Mouse (Mus musculus) thymus, adult 2 months (tissue): ENCODE results near the gene Stox2. TPM values are rescaled to one million over a fixed set of nuclear protein-coding genes. Genes with fewer than 3 reads are reported as not detected.

Source experiments
- DNase-seq: peaks from one replicate; pipeline ENCODE4 v3.0.0; 2021
- H3K27ac ChIP-seq: fragments of 200-500 bp; 2 replicates; pipeline ENCODE4 v1.5.1; 2012; ENCODE audit warnings: low read length, control low read depth; ENCODE audit not compliant: control insufficient read depth, insufficient read depth
- H3K27me3 ChIP-seq: fragments of 200-500 bp; 2 replicates; pipeline ENCODE4 v1.6.1; 2012; ENCODE audit warnings: mild to moderate bottlenecking, low read length, moderate library complexity, mixed read lengths; ENCODE audit not compliant: control insufficient read depth, insufficient read depth
- H3K36me3 ChIP-seq: fragments of 200-500 bp; 2 replicates; pipeline ENCODE4 v1.6.1; 2012; ENCODE audit warnings: mild to moderate bottlenecking, low read length, moderate library complexity; ENCODE audit not compliant: control insufficient read depth, insufficient read depth
- H3K4me1 ChIP-seq: fragments of 200-500 bp; replicated peaks from 2 replicates; pipeline ENCODE4 v1.6.1; 2012; ENCODE audit warnings: low read length; ENCODE audit not compliant: control insufficient read depth, insufficient read depth
- H3K4me3 ChIP-seq: fragments of 200-500 bp; 2 replicates; pipeline ENCODE4 v1.5.1; 2012; ENCODE audit warnings: mild to moderate bottlenecking, low read length, control low read depth, moderate library complexity; ENCODE audit not compliant: control insufficient read depth, insufficient read depth
- CTCF ChIP-seq: fragments of 200-500 bp; IDR thresholded peaks from 2 replicates; pipeline ENCODE4 v1.5.1; 2012; ENCODE audit warnings: mild to moderate bottlenecking, control low read depth, low read length, moderate library complexity, borderline replicate concordance; ENCODE audit not compliant: control insufficient read depth, poor library complexity, insufficient read depth; ENCODE audit errors: extremely low read depth
- POLR2A ChIP-seq: fragments of 200-500 bp; IDR thresholded peaks from 2 replicates; pipeline ENCODE4 v1.6.1; 2012; ENCODE audit warnings: mild to moderate bottlenecking, low read length, control low read depth, moderate library complexity; ENCODE audit not compliant: control insufficient read depth, poor library complexity, insufficient read depth; ENCODE audit errors: extremely low read depth
- WGBS: fragments of 180-500 bp; shearing (Covaris S2); methylation state at CpG from one replicate; pipeline ENCODE4 v1.1.7; 2018; 5-methylcytosine and 5-hydroxymethylcytosine counted together
- polyA plus RNA-seq: library from polyadenylated mRNA; depleted of rRNA; stranded (reverse); fragments of >200 nt; gene quantifications from 2 replicates; pipeline ENCODE4 v1.2.3, GENCODE M21; 2012

Gene Stox2
- polyA plus RNA-seq, 1 experiment = 1.1 TPM

DNA sequence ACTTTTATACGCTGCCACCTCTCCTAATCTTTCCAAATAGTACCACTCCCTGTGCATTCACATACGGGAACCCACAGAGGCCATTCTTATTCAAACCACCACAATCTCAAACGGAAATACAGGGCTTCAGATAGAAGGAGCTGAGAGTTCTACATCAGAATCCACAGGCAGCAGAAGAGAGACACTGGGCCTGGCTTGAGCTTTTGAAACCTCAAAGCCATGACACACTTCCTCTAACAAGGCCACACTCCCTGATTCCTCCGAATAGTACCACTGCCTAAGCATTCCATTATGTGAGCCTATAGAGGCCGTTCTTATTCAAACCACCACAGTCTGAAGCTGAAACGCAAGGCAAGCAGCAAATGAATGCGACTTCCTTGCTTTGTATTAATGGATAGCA is 69.5 kb downstream of the Stox2 start:
- Histone ChIP-seq H3K4me1 (no peaks in the 10 kb centered on the region), H3K27me3 (no peaks in the 10 kb centered on the region), H3K27ac (no peak overlapping the region), H3K4me3 (no peak overlapping the region), H3K36me3 (no peaks in the 10 kb centered on the region)
- DNase-seq = no peak
- 95% methylated on average over 7 of the region's 7 CpGs for WGBS
- TF ChIP-seq CTCF (no peak), POLR2A (no peak)

DNA sequence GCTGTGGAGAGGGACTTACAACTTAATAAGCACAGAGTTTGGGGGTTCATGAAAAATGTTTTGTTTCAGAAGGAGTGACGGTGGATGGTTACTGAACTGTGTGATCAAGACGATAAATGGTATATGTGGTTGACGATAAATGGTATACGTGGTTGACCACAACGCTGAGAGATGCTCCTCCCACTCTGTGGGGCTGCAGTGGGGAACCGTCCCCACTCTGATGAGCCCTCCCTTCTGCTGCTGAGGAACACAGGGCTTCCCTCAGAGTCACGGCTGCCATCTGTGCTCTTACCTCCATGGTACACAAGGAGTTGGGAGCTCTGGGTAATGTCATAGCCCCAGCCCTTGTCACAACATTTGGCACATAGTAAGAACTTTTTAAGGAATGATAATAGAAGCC is 72.4 kb downstream of the Stox2 start:
- WGBS = 8% methylated on average over 7 of the region's 7 CpGs
- H3K4me3 ChIP-seq = no peak overlapping the region
- no peak overlapping the region for H3K27ac ChIP-seq
- no peak for TF ChIP-seq CTCF
- no peak for TF ChIP-seq POLR2A
- H3K27me3 ChIP-seq = no peaks in the 10 kb centered on the region
- DNase-seq = no peak
- H3K36me3 ChIP-seq = no peaks in the 10 kb centered on the region
- H3K4me1 ChIP-seq = no peaks in the 10 kb centered on the region

DNA sequence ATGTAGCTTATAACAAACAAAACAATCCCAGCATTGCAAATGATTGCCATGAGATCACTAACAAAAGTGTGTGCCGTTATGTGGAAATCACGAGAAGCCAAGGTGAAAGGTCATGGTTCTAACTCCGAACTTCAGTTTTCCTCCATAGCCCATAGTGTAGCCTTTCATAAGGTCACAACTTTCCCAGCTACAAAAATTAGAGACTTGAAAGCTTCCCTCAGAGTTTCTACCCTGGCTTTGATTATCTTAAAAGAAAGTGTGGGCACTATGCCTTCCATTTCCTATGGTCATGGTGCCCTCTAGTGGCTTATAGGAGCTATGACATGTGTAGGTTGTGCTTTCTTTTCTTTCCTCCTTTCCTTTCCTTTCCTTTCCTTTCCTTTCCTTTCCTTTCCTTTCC is 74.6 kb downstream of the Stox2 start:
- Histone ChIP-seq H3K4me1 (no peaks in the 10 kb centered on the region), H3K27ac (no peak overlapping the region), H3K4me3 (no peak overlapping the region), H3K27me3 (no peaks in the 10 kb centered on the region), H3K36me3 (no peaks in the 10 kb centered on the region)
- TF ChIP-seq POLR2A (no peak), CTCF (no peak)
- no peak for DNase-seq
- WGBS = 79% methylated on average over 3 of the region's 3 CpGs

DNA sequence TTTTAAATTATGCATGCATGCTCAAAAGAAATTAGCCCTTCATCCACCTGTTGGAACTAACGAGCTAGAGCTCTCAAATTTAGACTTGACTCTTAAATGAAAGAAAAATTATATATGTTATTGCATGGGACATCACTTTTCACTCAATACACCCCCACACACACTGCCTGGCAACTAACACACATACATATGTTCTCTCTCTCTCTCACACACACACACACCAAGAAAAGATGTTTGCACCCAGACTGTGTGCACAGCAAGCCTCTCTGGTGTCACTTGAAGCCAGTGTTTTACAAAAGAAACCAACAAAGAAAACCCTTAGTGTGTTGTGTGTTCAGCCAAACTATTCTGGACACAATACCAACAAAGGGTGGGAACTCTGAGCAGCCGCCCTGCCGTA is 75.1 kb downstream of the Stox2 start:
- H3K4me1 ChIP-seq = no peaks in the 10 kb centered on the region
- no peak for TF ChIP-seq CTCF
- TF ChIP-seq POLR2A = no peak
- H3K36me3 ChIP-seq = no peaks in the 10 kb centered on the region
- no peak overlapping the region for H3K27ac ChIP-seq
- H3K27me3 ChIP-seq = no peaks in the 10 kb centered on the region
- DNase-seq = no peak
- 93% methylated on average over 3 of the region's 3 CpGs for WGBS
- no peak overlapping the region for H3K4me3 ChIP-seq

DNA sequence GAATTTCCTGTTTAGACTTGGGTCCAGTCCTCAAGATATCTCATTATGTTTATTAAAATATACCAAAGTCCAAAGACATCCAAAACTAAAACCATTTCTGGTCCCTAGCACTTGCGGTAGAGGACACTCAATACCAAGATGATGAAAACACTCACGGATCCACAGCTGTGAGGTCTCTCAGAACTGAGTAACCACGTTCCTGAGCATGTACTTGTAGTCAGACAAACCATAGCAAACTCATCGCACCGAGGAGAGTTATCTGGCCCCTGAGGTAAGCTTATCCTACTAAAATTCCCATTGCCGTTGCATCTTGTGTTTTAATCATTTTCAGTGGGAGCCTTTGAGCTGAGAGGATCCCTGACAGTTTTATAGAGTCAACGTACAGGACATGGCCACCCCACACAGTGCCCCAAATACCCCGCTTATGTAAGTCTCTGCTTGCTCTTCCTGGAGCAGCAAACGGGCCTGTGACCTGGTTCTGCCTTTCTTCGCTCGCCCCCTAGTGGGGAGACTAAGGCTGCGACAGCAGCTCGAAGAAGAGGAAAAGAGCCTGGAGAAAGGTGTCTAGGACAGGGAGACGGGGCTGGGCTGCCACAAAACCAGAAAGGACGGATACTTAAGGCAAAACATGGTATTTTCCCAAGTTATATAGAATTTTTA is 75.6 kb downstream of the Stox2 start:
- H3K36me3 ChIP-seq = no peaks in the 10 kb centered on the region
- 23% methylated on average over 15 of the region's 15 CpGs for WGBS
- H3K27ac ChIP-seq = no peak overlapping the region
- H3K4me3 ChIP-seq = no peak overlapping the region
- DNase-seq = peak; percentile 75
- H3K4me1 ChIP-seq = no peaks in the 10 kb centered on the region
- TF ChIP-seq POLR2A = no peak
- peak; percentile 84 for TF ChIP-seq CTCF
- H3K27me3 ChIP-seq = no peaks in the 10 kb centered on the region

DNA sequence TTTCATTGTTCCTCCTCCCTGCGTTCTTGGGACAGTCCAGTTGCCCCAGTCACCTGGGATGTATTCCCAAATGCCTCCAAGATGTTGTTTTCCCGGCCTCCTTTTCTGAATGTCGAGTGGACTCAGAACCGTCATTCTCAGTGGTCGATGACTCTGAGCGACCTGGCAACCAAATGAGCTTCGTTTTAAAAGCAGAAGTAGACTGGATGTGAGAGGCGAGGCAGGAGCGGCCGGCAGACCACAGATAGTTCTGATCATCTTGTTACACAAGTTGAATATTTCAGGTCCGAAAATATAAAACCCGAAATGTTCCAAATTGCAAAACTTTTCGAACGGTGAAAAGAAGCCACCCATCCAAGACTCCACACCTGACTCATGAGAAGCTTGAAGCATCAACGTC is 76.2 kb downstream of the Stox2 start:
- Histone ChIP-seq H3K27ac (0 out of 2 replicates have a peak overlapping the region, but pooled peaks have one; percentile 11), H3K4me3 (no peak overlapping the region), H3K4me1 (no peaks in the 10 kb centered on the region), H3K27me3 (no peaks in the 10 kb centered on the region), H3K36me3 (no peaks in the 10 kb centered on the region)
- TF ChIP-seq POLR2A = no peak
- no peak for TF ChIP-seq CTCF
- 36% methylated on average over 15 of the region's 15 CpGs for WGBS
- DNase-seq = no peak

DNA sequence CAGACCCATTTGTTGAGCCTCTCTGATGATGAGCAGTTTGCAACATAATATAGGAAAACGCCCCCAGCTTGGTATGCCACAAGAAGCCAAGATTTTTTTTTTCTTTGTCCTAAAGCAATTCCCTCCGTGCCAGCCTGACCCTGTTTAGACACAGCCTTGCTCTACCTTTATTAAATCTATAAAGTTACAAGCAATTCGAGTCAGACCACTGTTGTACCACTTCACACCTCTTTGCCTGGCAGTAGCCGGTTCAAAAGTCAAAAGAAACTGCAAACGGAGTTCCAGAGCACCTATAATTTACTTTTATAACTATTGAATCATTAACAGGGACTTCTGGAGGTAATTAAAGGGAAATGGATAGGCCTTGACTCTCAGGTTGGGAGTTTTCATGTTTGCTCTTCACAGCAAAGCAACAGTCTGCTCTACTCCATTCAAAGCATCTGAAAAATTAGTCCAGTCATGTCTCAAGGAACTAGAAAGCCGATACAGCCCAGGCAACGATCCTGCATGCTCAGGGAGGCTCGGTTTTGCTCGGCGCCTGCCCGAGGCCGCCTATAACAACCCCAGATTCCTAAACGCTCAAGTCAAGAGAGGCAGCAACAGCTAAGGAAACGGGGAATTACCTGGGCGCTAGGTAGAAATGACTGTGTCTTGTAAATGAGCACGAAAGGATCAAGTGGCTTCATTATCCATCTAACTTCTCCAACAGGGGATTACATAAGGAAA is 77.0 kb downstream of the Stox2 start:
- TF ChIP-seq POLR2A = no peak
- TF ChIP-seq CTCF = no peak
- H3K27ac ChIP-seq = no peak overlapping the region
- no peaks in the 10 kb centered on the region for H3K36me3 ChIP-seq
- no peaks in the 10 kb centered on the region for H3K4me1 ChIP-seq
- DNase-seq = no peak
- WGBS = 88% methylated on average over 16 of the region's 16 CpGs
- no peaks in the 10 kb centered on the region for H3K27me3 ChIP-seq
- H3K4me3 ChIP-seq = no peak overlapping the region
